13 mouse cellular contexts compared by ENCODE assay signal in the genomic region with DNA sequence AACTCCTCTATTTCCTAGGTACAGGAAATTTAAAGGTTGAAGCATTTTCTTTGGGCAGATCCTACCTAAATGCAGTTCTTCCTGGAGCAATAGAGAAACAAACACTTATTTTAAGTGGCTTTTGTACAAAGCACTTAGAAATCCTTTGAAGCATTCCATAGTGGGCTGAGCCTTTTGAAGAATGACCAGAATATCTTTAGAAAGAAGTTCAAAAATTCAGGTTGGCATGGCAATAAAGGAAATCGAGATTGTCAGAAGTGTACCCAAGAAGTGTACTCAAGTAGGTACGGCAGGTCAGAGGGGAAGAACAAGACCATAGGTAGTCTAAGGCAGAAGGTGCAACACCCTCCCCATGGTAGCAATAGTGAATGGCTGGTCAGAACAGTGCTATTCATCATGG.
"Had no signal": no experiment of that assay in that cellular context is flagged by ENCODE, and none has a peak within 500 bp of the region (broad histone marks: within the 10 kb centered on the region; RNA-seq: fewer than 3 reads in every experiment).

No protein-coding gene starts in this region.

- DNase-seq: kidney, adult 8-10 months; kidney, postnatal 25 days; right cerebral cortex, adult 18-20 months; thymus, adult 18-20 months; thymus, postnatal 14 days had no signal

- H3K27me3 ChIP-seq: hindbrain, embryonic 15.5 days; liver, embryonic 15.5 days; neural tube, embryonic 15.5 days had no signal

- H3K36me3 ChIP-seq: limb, embryonic 10.5 days; liver, embryonic 15.5 days; neural tube, embryonic 15.5 days had no signal

- H3K9me3 ChIP-seq: hindbrain, embryonic 15.5 days; limb, embryonic 10.5 days; liver, embryonic 15.5 days; neural tube, embryonic 15.5 days had no signal

- H3K4me1 ChIP-seq: hindbrain, embryonic 15.5 days; limb, embryonic 10.5 days; liver, embryonic 15.5 days; neural tube, embryonic 15.5 days had no signal

- H3K9ac ChIP-seq: hindbrain, embryonic 15.5 days; liver, embryonic 15.5 days; neural tube, embryonic 15.5 days had no signal

- H3K27ac ChIP-seq: limb, embryonic 10.5 days; liver, embryonic 15.5 days; neural tube, embryonic 15.5 days had no signal

- H3K4me2 ChIP-seq: hindbrain, embryonic 15.5 days; liver, embryonic 11.5 days; liver, embryonic 15.5 days; neural tube, embryonic 15.5 days had no signal

- H3K4me3 ChIP-seq: hindbrain, embryonic 15.5 days; limb, embryonic 10.5 days; liver, embryonic 15.5 days; myocyte; neural tube, embryonic 15.5 days had no signal

- ATAC-seq: inflammation-experienced regulatory T-cells, adult 6 months; intestine, postnatal 0 days had no signal
